Comparison of ENCODE assay signal across 8 mouse cellular contexts in genomic region chr1:171826164-171826563, GRCm38 (mm10). TPM values are rescaled to one million over a fixed set of nuclear protein-coding genes. Genes with fewer than 3 reads are reported as not detected.
A peak's percentile ranks its signal among the peaks of the same experiment; 100 is the strongest.
DNase-seq lines count a peak whose midpoint lies in the region; ATAC-seq and TF ChIP-seq lines count a peak whose summit lies in the region.

No protein-coding gene starts in this region.

- no peaks in the 10 kb centered on the region for H3K9me3 ChIP-seq in lung, postnatal 0 days (ENCODE audit: low read length)

- no peak overlapping the region for H3K9ac ChIP-seq in lung, postnatal 0 days (replicated peaks; ENCODE audit: low read depth)

- DNase-seq in frontal cortex, postnatal 10 days (ENCODE audit: low spot score in 2 of 2): no peak
- peak; percentile 52 for DNase-seq in lung, postnatal 0 days (ENCODE audit: low spot score)
- no peak for DNase-seq in lung, adult 18-20 months
- DNase-seq in c-Kit-positive CD71-negative TER-119-negative erythroid progenitor cells, embryonic 14.5 days (ENCODE audit: low read depth): peak; percentile 44
- DNase-seq in retina, postnatal 1 day: peak; percentile 41
- DNase-seq in cerebellum, adult 11 months: no peak
- no peak for DNase-seq in kidney, adult 18-20 months

- no peak for TF ChIP-seq EP300 in lung, postnatal 0 days (IDR thresholded peaks at IDR 0.05)

- H3K27me3 ChIP-seq in lung, postnatal 0 days (replicated peaks; ENCODE audit: insufficient read depth, low read length): no peaks in the 10 kb centered on the region

- peak; percentile 57 for TF ChIP-seq CTCF in lung, postnatal 0 days (IDR thresholded peaks at IDR 0.05)

- H3K27ac ChIP-seq in lung, postnatal 0 days (ENCODE audit: low read length): no peak overlapping the region

- H3K4me1 ChIP-seq in lung, postnatal 0 days (ENCODE audit: insufficient read depth, low read depth, low read length): no peaks in the 10 kb centered on the region

- no peak overlapping the region for H3K4me2 ChIP-seq in lung, postnatal 0 days (replicated peaks; ENCODE audit: low read depth, low read length)

- no peak overlapping the region for H3K4me3 ChIP-seq in lung, postnatal 0 days (ENCODE audit: low read depth, low read length)

- no peaks in the 10 kb centered on the region for H3K36me3 ChIP-seq in lung, postnatal 0 days (ENCODE audit: insufficient read depth, low read length)

- ATAC-seq in frontal cortex, adult (ENCODE audit: low TSS enrichment): peak; percentile 71
- no peak for ATAC-seq in lung, postnatal 0 days

RNA-seq across cellular contexts. Expression of gene Cd84, which starts 13.3 kb away (rescaled TPM):
- polyA plus RNA-seq in lung, postnatal 0 days (2015; fragmentation: Nextera tagmentation; extraction: Ambion mirVana): 7.3 and 8.3 TPM in 2 replicates

RNA-seq across cellular contexts. Expression of gene Slamf1, which starts 59.2 kb away (rescaled TPM):
- 1.0 and 1.1 TPM in 2 replicates for polyA plus RNA-seq in lung, postnatal 0 days (2015; fragmentation: Nextera tagmentation; extraction: Ambion mirVana)

Comparison
In these comparisons a context has a peak if more than half of its experiments do, and no peak if none do; other contexts are left out.
1. DNase-seq: peak in lung, postnatal 0 days (single experiment), c-Kit-positive CD71-negative TER-119-negative erythroid progenitor cells, embryonic 14.5 days (single experiment) and retina, postnatal 1 day (single experiment); none in frontal cortex, postnatal 10 days (0 of 2), lung, adult 18-20 months (0 of 2), cerebellum, adult 11 months (single experiment) and kidney, adult 18-20 months (single experiment).